Mouse (Mus musculus) testis, adult 2 months (tissue): ENCODE measurements around the gene Nutm1. TPM values are rescaled to one million over a fixed set of nuclear protein-coding genes. Genes with fewer than 3 reads are reported as not detected.

ENCODE experiments used
- H3K27ac ChIP-seq: fragments of 200-500 bp; 2 replicates; pipeline ENCODE4 v1.5.1; 2012; ENCODE audit warnings: low read depth, low read length; ENCODE audit not compliant: control insufficient read depth, insufficient read depth
- H3K27me3 ChIP-seq: fragments of 200-500 bp; 2 replicates; pipeline ENCODE4 v1.6.1; 2012; ENCODE audit warnings: mild to moderate bottlenecking, low read length, moderate library complexity; ENCODE audit not compliant: control insufficient read depth, insufficient read depth
- H3K36me3 ChIP-seq: fragments of 200-500 bp; 2 replicates; pipeline ENCODE4 v1.6.1; 2012; ENCODE audit warnings: mild to moderate bottlenecking, low read length; ENCODE audit not compliant: control insufficient read depth, insufficient read depth
- H3K4me1 ChIP-seq: fragments of 200-500 bp; 2 replicates; pipeline ENCODE4 v1.6.1; 2012; ENCODE audit warnings: low read length; ENCODE audit not compliant: control insufficient read depth, insufficient read depth
- H3K4me3 ChIP-seq: fragments of 200-500 bp; 2 replicates; pipeline ENCODE4 v1.5.1; 2012; ENCODE audit warnings: low read depth, mild to moderate bottlenecking, low read length, moderate library complexity, mixed read lengths; ENCODE audit not compliant: control insufficient read depth
- CTCF ChIP-seq: fragments of 200-500 bp; IDR thresholded peaks from 2 replicates; pipeline ENCODE4 v1.5.1; 2012; ENCODE audit warnings: low read depth, mild to moderate bottlenecking, inconsistent platforms, low read length, moderate library complexity; ENCODE audit not compliant: control insufficient read depth, insufficient read depth, insufficient replicate concordance
- POLR2A ChIP-seq: fragments of 200-500 bp; IDR thresholded peaks from 2 replicates; pipeline ENCODE4 v1.6.1; 2012; ENCODE audit warnings: low read depth, mild to moderate bottlenecking, inconsistent platforms, low read length, moderate library complexity; ENCODE audit not compliant: control insufficient read depth
- polyA plus RNA-seq: library from polyadenylated mRNA; depleted of rRNA; stranded (reverse); fragments of >200 nt; gene quantifications from 2 replicates; pipeline ENCODE4 v1.2.3, GENCODE M21; 2012

Nutm1 gene
- polyA plus RNA-seq, 1 experiment = 22.6 TPM

DNA sequence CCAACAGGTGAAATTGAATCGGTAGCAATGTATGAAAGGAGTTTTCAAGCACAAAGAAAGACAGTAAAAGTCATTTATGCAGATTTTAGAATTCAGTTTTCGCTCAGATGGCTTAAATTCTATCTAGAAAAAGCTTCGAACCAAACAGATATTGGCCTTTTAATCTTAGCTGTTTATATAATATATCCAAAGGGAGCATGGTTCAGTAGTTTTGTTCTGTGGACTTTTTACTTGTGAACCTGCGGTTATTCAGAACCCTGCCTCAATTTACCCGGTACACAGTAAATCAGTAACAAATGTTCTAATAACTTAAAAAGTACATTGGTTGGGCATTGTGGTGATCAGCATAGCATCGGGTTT is 25.9 kb upstream of the Nutm1 start:
- no peak overlapping the region for H3K4me3 ChIP-seq
- H3K27me3 ChIP-seq = no peaks in the 10 kb centered on the region
- peaks cover 2% of the 10 kb centered on the region; the same call in 1 of the 2 replicates for H3K4me1 ChIP-seq
- H3K36me3 ChIP-seq = no peaks in the 10 kb centered on the region
- no peak overlapping the region for H3K27ac ChIP-seq
- TF ChIP-seq CTCF (no peak), POLR2A (no peak)

DNA sequence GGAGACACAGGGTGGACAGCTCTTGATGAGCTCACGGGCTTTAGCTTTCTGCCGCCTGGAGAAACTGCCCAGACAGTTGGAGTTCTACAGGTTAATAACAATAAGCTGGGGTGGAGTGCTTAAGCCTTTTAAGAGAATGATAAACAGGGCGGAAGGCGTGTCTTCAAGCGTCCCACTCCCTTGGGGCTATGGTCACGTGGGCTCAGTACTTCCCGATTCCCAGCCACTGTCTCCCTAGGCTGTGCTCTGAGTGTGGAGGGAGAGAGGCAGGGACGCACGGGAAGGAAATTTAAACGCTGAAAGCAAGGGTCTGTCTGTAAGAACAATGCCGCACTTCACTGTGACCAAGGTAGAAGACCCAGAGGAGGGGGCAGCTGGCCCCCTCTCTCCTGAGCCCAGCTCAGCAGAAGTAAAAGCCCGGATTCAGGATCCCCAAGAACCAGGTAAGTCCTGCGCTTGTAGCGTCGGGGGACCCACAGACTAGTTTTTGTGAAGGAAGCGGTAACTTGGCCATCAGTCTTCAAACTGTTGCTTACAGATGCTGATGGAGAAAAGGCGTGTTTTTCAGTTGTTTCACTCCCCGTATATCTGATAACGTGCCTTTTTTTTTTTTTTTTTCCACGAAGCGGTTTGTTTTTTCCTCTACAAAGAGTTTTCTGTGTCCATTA is 25.4 kb upstream of the Nutm1 start:
- peaks cover 2% of the 10 kb centered on the region; the same call in 1 of the 2 replicates for H3K4me1 ChIP-seq
- H3K36me3 ChIP-seq = no peaks in the 10 kb centered on the region
- H3K4me3 ChIP-seq = peak overlapping the region; percentile 25
- H3K27ac ChIP-seq = no peak overlapping the region
- H3K27me3 ChIP-seq = no peaks in the 10 kb centered on the region
- TF ChIP-seq CTCF (no peak), POLR2A (no peak; the same call in 1 of the 2 replicates)

DNA sequence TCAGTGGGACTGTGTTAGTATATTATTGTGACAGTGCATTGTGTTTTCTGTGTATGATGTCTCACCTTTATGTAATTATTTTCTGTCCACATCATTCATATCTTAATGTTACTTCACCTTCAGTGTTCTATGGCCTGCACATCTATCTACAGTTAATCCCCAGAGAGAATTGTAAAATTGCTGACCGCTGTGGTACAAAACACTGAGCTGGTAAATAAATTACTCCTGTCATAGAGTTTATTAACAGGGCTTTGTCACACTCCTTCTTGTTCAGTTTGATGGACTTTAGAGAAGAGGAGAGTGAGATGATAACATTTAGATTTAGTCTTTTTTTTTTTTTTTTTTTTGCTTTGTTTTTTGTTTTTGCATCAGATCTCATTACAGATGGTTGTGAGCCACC is 23.8 kb upstream of the Nutm1 start:
- no peak for TF ChIP-seq CTCF
- TF ChIP-seq POLR2A = no peak
- no peaks in the 10 kb centered on the region for H3K36me3 ChIP-seq
- no peak overlapping the region for H3K4me3 ChIP-seq
- no peak overlapping the region for H3K27ac ChIP-seq
- peaks cover 2% of the 10 kb centered on the region for H3K4me1 ChIP-seq
- H3K27me3 ChIP-seq = no peaks in the 10 kb centered on the region

DNA sequence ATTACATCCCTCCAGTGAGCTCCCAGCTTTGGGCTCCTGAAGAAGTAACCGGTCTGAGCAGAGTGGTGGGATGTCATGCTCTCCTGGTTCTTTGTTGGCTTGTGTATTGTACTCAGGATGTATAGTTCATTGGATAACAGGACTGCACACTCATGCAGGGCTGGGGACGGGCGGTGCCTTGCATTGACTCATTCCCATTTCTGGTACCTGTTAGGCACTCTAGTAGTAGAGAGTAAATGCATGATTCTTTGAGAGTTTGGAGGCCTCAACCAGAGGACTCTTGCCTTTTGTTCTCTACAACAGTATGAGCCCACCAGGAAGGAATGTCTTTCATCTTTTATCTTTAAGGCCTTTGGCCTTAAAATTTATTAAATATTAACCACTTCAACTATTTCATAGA is 17.8 kb upstream of the Nutm1 start:
- no peaks in the 10 kb centered on the region for H3K27me3 ChIP-seq
- no peak overlapping the region for H3K27ac ChIP-seq
- no peak overlapping the region for H3K4me3 ChIP-seq
- H3K4me1 ChIP-seq = no peaks in the 10 kb centered on the region; the same call in 1 of the 2 replicates
- no peak for TF ChIP-seq CTCF
- TF ChIP-seq POLR2A = no peak
- H3K36me3 ChIP-seq = no peaks in the 10 kb centered on the region; the same call in 1 of the 2 replicates

DNA sequence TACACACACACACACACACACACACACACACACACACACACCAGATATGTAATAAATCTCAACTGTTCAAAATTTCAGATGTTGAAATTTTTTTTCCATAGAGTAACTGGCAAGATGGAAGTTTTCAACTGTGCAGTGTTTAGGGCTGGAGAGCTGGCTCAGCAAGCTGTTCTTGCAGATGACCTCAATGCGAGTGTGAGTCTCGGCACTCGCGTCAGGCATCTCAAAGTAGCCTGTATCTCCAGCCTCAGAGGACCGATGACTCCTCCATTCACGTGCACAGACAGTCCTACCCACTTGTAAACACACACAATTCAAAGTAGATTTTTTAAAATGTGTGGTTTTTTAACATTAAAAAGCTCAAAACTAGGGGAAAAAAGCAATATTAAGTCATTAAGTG is 14.4 kb upstream of the Nutm1 start:
- TF ChIP-seq CTCF (no peak), POLR2A (no peak)
- Histone ChIP-seq H3K27me3 (no peaks in the 10 kb centered on the region), H3K27ac (no peak overlapping the region), H3K36me3 (no peaks in the 10 kb centered on the region; the same call in 1 of the 2 replicates), H3K4me3 (no peak overlapping the region), H3K4me1 (no peaks in the 10 kb centered on the region; the same call in 1 of the 2 replicates)

DNA sequence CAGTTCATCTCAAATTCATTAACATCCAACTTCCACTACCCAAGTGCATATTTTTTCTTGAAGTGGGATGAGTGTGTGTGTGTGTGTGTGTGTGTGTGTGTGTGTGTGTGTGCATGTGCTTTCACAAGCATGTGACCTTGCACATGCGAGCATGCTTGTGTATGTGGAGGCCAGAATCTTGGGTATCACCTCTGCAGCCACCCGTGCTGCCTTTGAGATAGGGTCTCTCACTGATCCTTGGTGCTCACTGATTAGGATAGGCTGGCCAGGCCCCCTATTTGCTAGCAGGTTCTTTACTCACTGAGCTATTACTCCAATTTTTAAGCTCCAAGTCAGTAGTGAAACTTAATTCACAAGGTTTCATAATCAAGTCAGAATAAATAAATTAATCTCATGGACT is 13.8 kb upstream of the Nutm1 start:
- Histone ChIP-seq H3K27ac (no peak overlapping the region), H3K4me3 (no peak overlapping the region), H3K4me1 (no peaks in the 10 kb centered on the region; the same call in 1 of the 2 replicates), H3K36me3 (no peaks in the 10 kb centered on the region; the same call in 1 of the 2 replicates), H3K27me3 (no peaks in the 10 kb centered on the region)
- no peak for TF ChIP-seq CTCF
- TF ChIP-seq POLR2A = no peak

DNA sequence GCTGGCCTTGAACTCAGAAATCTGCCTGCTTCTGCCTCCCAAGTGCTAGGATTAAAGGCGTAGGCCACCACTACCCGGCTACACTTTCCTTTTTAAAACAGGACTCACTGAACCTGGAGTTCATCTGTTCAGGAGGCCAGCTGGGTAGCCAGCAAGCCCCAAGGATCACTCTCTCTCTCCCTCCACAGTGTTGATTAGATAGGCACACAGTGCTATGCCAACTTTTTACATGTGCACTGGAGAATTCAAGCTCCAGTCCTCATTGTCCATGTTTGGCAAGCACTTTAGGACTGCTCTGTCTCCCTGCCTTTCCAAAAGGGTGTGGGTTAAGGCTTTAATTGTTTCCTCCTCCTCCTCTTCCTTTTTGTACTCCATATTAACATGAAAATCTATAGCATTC is 10.9 kb upstream of the Nutm1 start:
- Histone ChIP-seq H3K27me3 (no peaks in the 10 kb centered on the region), H3K4me1 (peaks cover 9% of the 10 kb centered on the region), H3K36me3 (peaks cover 2% of the 10 kb centered on the region), H3K4me3 (peak overlapping the region; percentile 20), H3K27ac (no peak overlapping the region)
- TF ChIP-seq POLR2A (no peak), CTCF (no peak)
